ENCODE assay signal across 10 mouse cellular contexts in genomic region chr13:63906516-63906915, GRCm38 (mm10).
DNase-seq lines count a peak whose midpoint lies in the region; ATAC-seq lines count a peak whose summit lies in the region.
"Had no signal": no experiment of that assay in that cellular context is flagged by ENCODE, and none has a peak within 500 bp of the region (broad histone marks: within the 10 kb centered on the region; RNA-seq: fewer than 3 reads in every experiment).

No protein-coding gene starts in this region.

- ATAC-seq in cerebellum, adult (ENCODE audit: insufficient number of reproducible peaks, low FRiP score, low TSS enrichment) = 0 out of 2 replicates have a peak, but pooled peaks have one; percentile 50
- ATAC-seq: intestine, embryonic 15.5 days had no signal

- intact Hi-C loops in heart, postnatal 25 days (cut with DNase I) = no loop called here

- DNase-seq in cerebellum, postnatal 4 days (ENCODE audit: low spot score in 2 of 2) = no peak
- DNase-seq in testis, postnatal 14 days (ENCODE audit: low spot score) = peak; percentile 32
- no peak for DNase-seq in testis, postnatal 10 days (ENCODE audit: low spot score)
- DNase-seq in heart, postnatal 25 days (ENCODE audit: low spot score) = peak; percentile 7
- DNase-seq in thymus, postnatal 4 days = peak; percentile 28
- no peak for DNase-seq in layer of hippocampus, adult 11-12 months (ENCODE audit: low spot score)
- no peak for DNase-seq in retina, embryonic 14.5 days (ENCODE audit: low spot score)
- DNase-seq: B cell, adult 2 months had no signal

Comparison
In these comparisons a context has a peak if more than half of its experiments do, and no peak if none do; other contexts are left out.
1. DNase-seq: peak in testis, postnatal 14 days (single experiment), heart, postnatal 25 days (single experiment) and thymus, postnatal 4 days (single experiment); none in cerebellum, postnatal 4 days (0 of 2), testis, postnatal 10 days (single experiment), layer of hippocampus, adult 11-12 months (single experiment) and retina, embryonic 14.5 days (single experiment).